Mouse (Mus musculus) limb, embryonic 14.5 days (tissue): ENCODE data around the gene Slc4a1. TPM values are rescaled to one million over a fixed set of nuclear protein-coding genes. Genes with fewer than 3 reads are reported as not detected.
A peak's percentile ranks its signal among the peaks of the same experiment; 100 is the strongest.

Experiments
- ATAC-seq: fragments of 200-750 bp; cut with Nextera tagmentation; 2 replicates; pipeline ENCODE4 v1.8.0; 2017; ENCODE audit warnings: low read depth, moderate number of reproducible peaks, moderate TSS enrichment; ENCODE audit not compliant: low FRiP score
- DNase-seq: peaks from one replicate; pipeline ENCODE4 v3.0.0-alpha.2; 2015; ENCODE audit warnings: low spot score
- H3K27ac ChIP-seq: fragments of 300-500 bp; sonication (generic); replicated peaks from 2 replicates; pipeline ENCODE4 v1.5.1; 2014; ENCODE audit warnings: low read depth, mild to moderate bottlenecking, low read length, moderate library complexity, mixed read lengths
- H3K27me3 ChIP-seq: fragments of 300-500 bp; sonication (generic); 2 replicates; pipeline ENCODE4 v1.6.1; 2014; ENCODE audit warnings: low read length, mixed read lengths; ENCODE audit not compliant: control insufficient read depth, insufficient read depth
- H3K36me3 ChIP-seq: fragments of 300-500 bp; sonication (generic); 2 replicates; pipeline ENCODE4 v1.6.1; 2014; ENCODE audit warnings: mild to moderate bottlenecking, low read length, moderate library complexity, mixed read lengths; ENCODE audit not compliant: control insufficient read depth, insufficient read depth
- H3K4me1 ChIP-seq: fragments of 300-500 bp; sonication (generic); 2 replicates; pipeline ENCODE4 v1.6.1; 2014; ENCODE audit warnings: antibody characterized with exemption, low read length, mixed read lengths; ENCODE audit not compliant: control insufficient read depth, insufficient read depth
- H3K4me2 ChIP-seq: fragments of 300-500 bp; sonication (generic); replicated peaks from 2 replicates; pipeline ENCODE4 v1.6.1; 2014; ENCODE audit warnings: low read depth, mild to moderate bottlenecking, low read length, moderate library complexity; ENCODE audit not compliant: severe bottlenecking
- H3K4me3 ChIP-seq: fragments of 300-500 bp; sonication (generic); replicated peaks from 2 replicates; pipeline ENCODE4 v1.5.1; 2014; ENCODE audit warnings: low read length
- H3K9ac ChIP-seq: fragments of 300-500 bp; sonication (generic); 2 replicates; pipeline ENCODE4 v1.6.1; 2014; ENCODE audit warnings: mild to moderate bottlenecking, low read depth, low read length, moderate library complexity; ENCODE audit not compliant: severe bottlenecking
- H3K9me3 ChIP-seq: fragments of 300-500 bp; sonication (generic); 2 replicates; pipeline ENCODE4 v1.6.1; 2016; ENCODE audit warnings: low read length; ENCODE audit not compliant: control insufficient read depth
- POLR2A ChIP-seq: fragments of 200-500 bp; IDR thresholded peaks from 2 replicates; pipeline ENCODE4 v1.8.0; 2012; ENCODE audit warnings: inconsistent platforms, mild to moderate bottlenecking, moderate library complexity, borderline replicate concordance; ENCODE audit not compliant: insufficient read depth, insufficient read length; ENCODE audit errors: extremely low read depth
- WGBS: fragments of 180-500 bp; shearing (Covaris S2); extraction: QIAGEN DNeasy Blood & Tissue Kit; methylation state at CpG from one replicate; pipeline ENCODE4 v1.1.7; 2014; 5-methylcytosine and 5-hydroxymethylcytosine counted together
- polyA plus RNA-seq, 2 experiments: library from polyadenylated mRNA; depleted of rRNA in 1 of 2; stranded (reverse) in 1 of 2; unstranded in 1 of 2; fragments of >200 nt; fragmentation: Nextera tagmentation in 1 of 2; extraction: Ambion mirVana in 1 of 2; gene quantifications; 2 replicates each; pipeline versions ENCODE4 v1.2.1 to v1.2.3; 2012 to 2014

Slc4a1 gene
- polyA plus RNA-seq, 2 experiments: 3.5 to 6.6 TPM

- Histone ChIP-seq H3K27ac (peak overlapping the region; percentile 83), H3K4me3 (peak overlapping the region; percentile 67), H3K27me3 (peaks cover 3% of the 10 kb centered on the region; the same call in 1 of the 2 replicates), H3K9ac (peak overlapping the region; percentile 72), H3K4me2 (peak overlapping the region; percentile 96), H3K4me1 (peaks cover 8% of the 10 kb centered on the region), H3K36me3 (peaks cover 30% of the 10 kb centered on the region), H3K9me3 (no peaks in the 10 kb centered on the region)
- ATAC-seq (peak; percentile 73), DNase-seq (peak; percentile 90)
- 2% methylated on average over 70 of the region's 85 CpGs for WGBS
- peak; percentile 45; the same call in 1 of the 2 replicates for TF ChIP-seq POLR2A
Observed at GRCm38 (mm10) chr11:102406900-102407833, 41.2 kb upstream of the Slc4a1 start.

GRCm38 (mm10) chr11:102406401-102406800 lies 40.4 kb upstream of the Slc4a1 start:
- DNase-seq (no peak), ATAC-seq (no peak)
- Histone ChIP-seq H3K9me3 (no peaks in the 10 kb centered on the region), H3K27me3 (peaks cover 11% of the 10 kb centered on the region; the same call in 1 of the 2 replicates), H3K4me2 (peak overlapping the region; percentile 96), H3K36me3 (peaks cover 32% of the 10 kb centered on the region), H3K4me1 (peaks cover 8% of the 10 kb centered on the region), H3K9ac (peak overlapping the region; percentile 72), H3K4me3 (peak overlapping the region; percentile 67), H3K27ac (peak overlapping the region; percentile 83)
- 9% methylated on average over 3 of the region's 3 CpGs for WGBS
- TF ChIP-seq POLR2A: no peak

DNA sequence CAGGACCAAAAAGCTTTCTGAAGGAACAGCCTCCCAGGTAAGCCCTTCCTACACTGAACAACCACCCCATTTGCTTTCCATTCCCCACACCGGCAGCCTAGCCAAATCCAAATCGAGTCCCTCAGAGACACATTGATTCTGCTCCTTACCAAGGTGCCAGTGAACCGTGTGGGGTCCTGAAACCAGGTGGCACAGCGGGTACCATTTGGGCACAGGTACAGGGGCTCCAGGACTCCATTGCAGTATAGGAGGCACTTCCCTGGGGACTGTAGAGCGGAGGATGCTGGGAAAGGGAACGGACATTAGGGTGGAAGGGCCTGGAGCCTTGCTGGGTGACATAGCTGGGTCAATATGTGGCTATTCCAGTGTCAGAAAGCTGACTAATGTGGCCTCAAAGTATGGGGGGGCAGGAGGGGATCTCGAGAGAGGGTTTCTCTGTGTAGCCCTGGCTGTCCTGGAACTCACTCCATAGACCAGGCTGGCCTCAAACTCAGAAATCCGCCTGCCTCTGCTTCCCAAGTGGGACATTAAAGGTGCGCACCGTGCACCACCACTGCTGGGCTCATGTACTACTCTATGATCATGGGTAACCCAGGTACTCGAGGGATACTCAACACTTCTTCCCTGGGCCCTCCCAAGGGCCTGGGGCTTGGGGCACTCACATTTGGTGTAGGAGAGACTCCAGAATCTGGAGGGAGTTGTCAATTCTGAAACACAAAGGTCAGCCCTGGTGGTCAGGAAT lies 39.7 kb upstream of the Slc4a1 start:
- no peak for ATAC-seq
- TF ChIP-seq POLR2A: no peak
- H3K9ac ChIP-seq: peak overlapping the region; percentile 72

GRCm38 (mm10) chr11:102404161-102405010 lies 38.4 kb upstream of the Slc4a1 start:
- Histone ChIP-seq H3K4me3 (no peak overlapping the region), H3K4me2 (no peak overlapping the region), H3K9me3 (no peaks in the 10 kb centered on the region), H3K27me3 (peaks cover 28% of the 10 kb centered on the region), H3K4me1 (peaks cover 12% of the 10 kb centered on the region), H3K9ac (no peak overlapping the region), H3K36me3 (peaks cover 32% of the 10 kb centered on the region), H3K27ac (no peak overlapping the region)
- DNase-seq: no peak
- no peak for ATAC-seq
- TF ChIP-seq POLR2A: no peak
- 89% methylated on average over 18 of the region's 18 CpGs for WGBS

More for the DNA sequence above, 39.7 kb upstream of the Slc4a1 start:
- Histone ChIP-seq H3K4me2 (peak overlapping the region; percentile 96; the same call in 1 of the 2 replicates), H3K4me1 (peaks cover 8% of the 10 kb centered on the region), H3K36me3 (peaks cover 32% of the 10 kb centered on the region), H3K27me3 (peaks cover 15% of the 10 kb centered on the region; the same call in 1 of the 2 replicates), H3K9me3 (no peaks in the 10 kb centered on the region), H3K27ac (no peak overlapping the region), H3K4me3 (peak overlapping the region; percentile 67)
- no peak for DNase-seq
- 85% methylated on average over 11 of the region's 11 CpGs for WGBS

GRCm38 (mm10) chr11:102403657-102404056 lies 37.7 kb upstream of the Slc4a1 start:
- 92% methylated on average over 11 of the region's 11 CpGs for WGBS
- H3K4me2 ChIP-seq: no peak overlapping the region
- TF ChIP-seq POLR2A: no peak
- H3K36me3 ChIP-seq: peaks cover 32% of the 10 kb centered on the region
- DNase-seq: no peak
- no peaks in the 10 kb centered on the region for H3K9me3 ChIP-seq
- peaks cover 36% of the 10 kb centered on the region for H3K27me3 ChIP-seq
- no peak overlapping the region for H3K4me3 ChIP-seq
- H3K9ac ChIP-seq: no peak overlapping the region
- no peak overlapping the region for H3K27ac ChIP-seq
- peaks cover 12% of the 10 kb centered on the region for H3K4me1 ChIP-seq
- no peak for ATAC-seq
